Mouse (Mus musculus) E14TG2a.4 (cell line): ENCODE results near the gene Rpusd4.

ENCODE experiments used
- H3K27me3 ChIP-seq: 2 replicates; pipeline ENCODE4 v1.6.1; 2014; ENCODE audit warnings: low read length, control low read depth; ENCODE audit not compliant: insufficient read depth
- H3K36me3 ChIP-seq: 2 replicates; pipeline ENCODE4 v1.6.1; 2014; ENCODE audit warnings: low read length, control low read depth; ENCODE audit not compliant: insufficient read depth
- H3K4me1 ChIP-seq: replicated peaks from 2 replicates; pipeline ENCODE4 v1.6.1; 2014; ENCODE audit warnings: low read depth, low read length, control low read depth
- H3K4me3 ChIP-seq: replicated peaks from 2 replicates; pipeline ENCODE4 v1.5.1; 2014; ENCODE audit warnings: mild to moderate bottlenecking, low read length
- H3K9me3 ChIP-seq: 2 replicates; pipeline ENCODE4 v1.6.1; 2014; ENCODE audit warnings: low read length, control low read depth
- CTCF ChIP-seq: conservative IDR thresholded peaks from 2 replicates; pipeline ENCODE4 v1.5.1; 2014; ENCODE audit warnings: low read length
- NANOG ChIP-seq: IDR thresholded peaks from 2 replicates; pipeline ENCODE4 v1.6.1; 2014; ENCODE audit warnings: borderline replicate concordance, low read length, mixed read lengths
- POU5F1 ChIP-seq: IDR thresholded peaks from 2 replicates; pipeline ENCODE4 v1.6.1; 2014; ENCODE audit warnings: low read length, borderline replicate concordance

Gene Rpusd4

DNA sequence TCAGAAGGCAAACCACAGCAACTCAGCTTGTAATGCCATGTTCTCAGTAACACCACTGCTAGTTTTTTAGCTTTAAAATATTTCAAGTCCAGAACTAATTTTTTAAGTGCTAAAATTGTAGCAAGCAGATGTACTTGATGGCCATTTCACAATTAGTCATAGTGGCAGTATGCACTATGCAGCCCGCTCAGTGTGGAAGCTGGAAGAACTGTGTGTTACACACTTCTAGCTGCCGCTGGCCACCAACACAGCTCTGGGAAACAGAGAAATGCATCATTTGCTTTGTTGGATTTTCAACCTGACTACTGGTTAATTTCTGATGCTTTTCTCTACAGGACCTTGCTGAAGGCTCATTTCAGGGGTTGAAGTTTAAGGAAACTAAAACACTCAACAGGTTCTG is 20.3 kb upstream of the Rpusd4 start:
- Histone ChIP-seq H3K4me1 (no peaks in the 10 kb centered on the region), H3K27me3 (no peaks in the 10 kb centered on the region), H3K9me3 (no peaks in the 10 kb centered on the region), H3K4me3 (no peak overlapping the region), H3K36me3 (0 out of 2 replicates have a peak, but pooled peaks cover 3% of the 10 kb centered on the region)
- TF ChIP-seq NANOG, result no peak
- no peak for TF ChIP-seq POU5F1
- no peak for TF ChIP-seq CTCF

- Histone ChIP-seq H3K36me3 (0 out of 2 replicates have a peak, but pooled peaks cover 3% of the 10 kb centered on the region), H3K4me1 (no peaks in the 10 kb centered on the region), H3K27me3 (no peaks in the 10 kb centered on the region), H3K9me3 (no peaks in the 10 kb centered on the region), H3K4me3 (no peak overlapping the region)
- no peak for TF ChIP-seq NANOG
- TF ChIP-seq CTCF, result no peak
- no peak for TF ChIP-seq POU5F1
Observed at GRCm38 (mm10) chr9:35249476-35249875, 18.2 kb upstream of the Rpusd4 start.

DNA sequence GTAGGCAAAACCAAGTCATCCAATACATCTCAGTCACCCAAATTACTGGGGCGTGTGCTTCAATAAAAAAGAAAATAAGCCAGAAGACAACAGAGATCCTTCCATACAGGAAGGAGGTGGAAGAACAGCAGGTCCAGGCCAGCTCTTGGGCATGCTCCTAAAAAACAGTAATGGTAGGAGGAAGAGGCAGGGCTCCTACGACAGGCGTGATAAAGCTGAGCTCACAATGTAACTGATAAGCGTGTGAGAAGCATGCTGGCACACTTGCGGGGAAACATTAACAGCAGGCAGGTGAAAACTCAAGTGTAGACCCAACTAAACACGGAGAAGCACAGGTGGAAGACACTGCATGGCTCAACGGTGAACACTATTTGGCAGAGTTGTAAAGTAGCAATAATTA is 10.3 kb upstream of the Rpusd4 start:
- no peak overlapping the region for H3K4me3 ChIP-seq
- H3K36me3 ChIP-seq, result no peaks in the 10 kb centered on the region
- H3K4me1 ChIP-seq, result peaks cover 10% of the 10 kb centered on the region
- no peaks in the 10 kb centered on the region for H3K27me3 ChIP-seq
- H3K9me3 ChIP-seq, result no peaks in the 10 kb centered on the region
- TF ChIP-seq CTCF (no peak), POU5F1 (no peak), NANOG (no peak)

GRCm38 (mm10) chr9:35262418-35262817 is 5.2 kb upstream of the Rpusd4 start:
- no peak overlapping the region for H3K4me3 ChIP-seq
- H3K27me3 ChIP-seq, result peaks cover 9% of the 10 kb centered on the region
- no peaks in the 10 kb centered on the region for H3K9me3 ChIP-seq
- H3K4me1 ChIP-seq, result peaks cover 25% of the 10 kb centered on the region
- H3K36me3 ChIP-seq, result no peaks in the 10 kb centered on the region
- TF ChIP-seq CTCF (no peak), POU5F1 (no peak), NANOG (no peak)

- Histone ChIP-seq H3K4me1 (peaks cover 28% of the 10 kb centered on the region), H3K27me3 (peaks cover 9% of the 10 kb centered on the region), H3K4me3 (no peak overlapping the region), H3K36me3 (no peaks in the 10 kb centered on the region), H3K9me3 (no peaks in the 10 kb centered on the region)
- no peak for TF ChIP-seq CTCF
- TF ChIP-seq POU5F1, result no peak
- TF ChIP-seq NANOG, result no peak
Observed at GRCm38 (mm10) chr9:35263431-35263830, 4.2 kb upstream of the Rpusd4 start.

DNA sequence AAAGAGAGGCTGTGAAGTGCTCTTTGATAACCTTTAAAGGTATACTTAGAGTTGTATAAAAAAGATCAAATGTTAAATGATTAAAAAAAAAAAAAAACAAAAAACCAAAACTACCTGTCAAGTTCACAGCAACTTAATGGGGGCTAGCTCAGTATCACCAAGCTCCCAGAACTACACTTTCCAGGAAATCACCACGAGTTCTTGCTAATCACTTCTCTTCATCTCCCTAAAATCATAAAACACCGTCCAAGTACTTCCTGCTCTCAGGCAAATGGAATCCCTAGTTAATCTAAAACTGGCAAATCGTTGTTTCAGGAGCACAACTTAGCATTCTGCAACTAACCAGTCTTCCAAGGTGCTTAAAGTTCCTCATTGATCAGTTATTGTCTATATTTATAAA is 3.2 kb upstream of the Rpusd4 start:
- Histone ChIP-seq H3K27me3 (peaks cover 9% of the 10 kb centered on the region), H3K9me3 (no peaks in the 10 kb centered on the region), H3K4me1 (peaks cover 33% of the 10 kb centered on the region), H3K4me3 (no peak overlapping the region), H3K36me3 (peaks cover 3% of the 10 kb centered on the region)
- no peak for TF ChIP-seq CTCF
- TF ChIP-seq NANOG, result no peak
- TF ChIP-seq POU5F1, result no peak

DNA sequence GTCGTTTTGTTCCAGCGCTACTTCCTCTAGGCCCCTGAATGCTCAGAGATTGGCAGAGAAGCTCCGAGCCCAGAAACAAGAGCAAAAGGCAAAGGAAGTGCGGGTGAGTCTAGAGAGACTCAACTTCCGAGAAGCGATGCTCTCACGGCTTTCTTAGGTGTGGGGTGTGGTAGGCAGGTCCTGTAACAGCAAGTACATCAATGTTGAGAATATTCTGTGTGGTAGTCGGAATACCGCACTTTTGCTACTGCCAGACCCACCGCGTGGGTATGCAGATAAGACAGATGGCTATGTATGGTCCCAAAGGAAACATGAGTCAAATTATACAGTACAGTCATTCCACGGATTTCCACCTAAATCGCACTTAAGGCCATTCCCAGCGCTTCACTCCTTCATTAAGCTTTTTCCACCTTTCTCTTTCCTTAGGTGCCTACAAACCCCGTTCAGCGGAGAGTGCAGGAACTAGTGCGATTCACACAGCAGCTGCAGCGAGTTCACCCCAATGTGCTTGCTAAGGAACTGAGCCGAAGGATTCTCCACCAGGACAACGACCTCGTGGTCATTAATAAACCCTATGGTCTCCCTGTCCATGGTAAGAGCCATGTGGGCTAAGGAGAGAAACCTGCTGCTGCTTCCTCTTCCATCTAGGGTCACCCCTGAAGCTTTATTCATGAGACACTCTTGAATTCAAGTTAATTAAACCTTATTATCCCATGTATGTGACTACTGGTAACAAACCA is 481 bp downstream of the Rpusd4 start:
- peak overlapping the region; percentile 96 for H3K4me3 ChIP-seq
- TF ChIP-seq POU5F1 (no peak), CTCF (no peak), NANOG (no peak)
- H3K27me3 ChIP-seq, result peaks cover 9% of the 10 kb centered on the region
- peaks cover 23% of the 10 kb centered on the region for H3K4me1 ChIP-seq
- peaks cover 38% of the 10 kb centered on the region for H3K36me3 ChIP-seq
- H3K9me3 ChIP-seq, result no peaks in the 10 kb centered on the region

- peaks cover 4% of the 10 kb centered on the region; the same call in 1 of the 2 replicates for H3K9me3 ChIP-seq
- H3K4me1 ChIP-seq, result no peaks in the 10 kb centered on the region; the same call in 1 of the 2 replicates
- TF ChIP-seq NANOG (no peak), POU5F1 (no peak), CTCF (no peak)
- H3K27me3 ChIP-seq, result peaks cover 6% of the 10 kb centered on the region; the same call in 1 of the 2 replicates
- H3K36me3 ChIP-seq, result peaks cover 50% of the 10 kb centered on the region
- H3K4me3 ChIP-seq, result no peak overlapping the region
Observed at GRCm38 (mm10) chr9:35277855-35278365, 10.2 kb downstream of the Rpusd4 start.

DNA sequence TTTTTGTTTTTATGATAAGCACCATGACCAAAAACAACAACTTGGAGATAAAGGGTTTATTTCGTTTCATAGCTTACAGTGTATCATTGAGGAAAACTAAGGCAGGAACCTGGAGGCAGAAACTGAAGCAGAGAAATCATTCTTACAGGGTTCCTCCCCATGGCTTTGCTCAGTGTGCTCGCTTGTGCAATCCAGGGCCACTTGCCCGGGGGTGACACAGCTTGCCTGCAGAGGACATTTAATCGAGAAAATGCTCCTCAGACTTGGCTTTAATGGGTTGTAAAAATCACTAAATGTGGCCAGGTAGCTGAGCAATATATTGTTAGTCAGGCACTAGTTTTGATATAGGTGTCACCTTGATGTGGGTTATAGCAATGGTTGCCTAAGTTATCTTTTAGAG is 10.8 kb downstream of the Rpusd4 start:
- Histone ChIP-seq H3K36me3 (peaks cover 45% of the 10 kb centered on the region), H3K27me3 (peaks cover 6% of the 10 kb centered on the region; the same call in 1 of the 2 replicates), H3K4me3 (no peak overlapping the region), H3K4me1 (no peaks in the 10 kb centered on the region; the same call in 1 of the 2 replicates), H3K9me3 (peaks cover 4% of the 10 kb centered on the region; the same call in 1 of the 2 replicates)
- no peak for TF ChIP-seq CTCF
